ENCODE assay signal across 15 mouse cellular contexts in the genomic region with DNA sequence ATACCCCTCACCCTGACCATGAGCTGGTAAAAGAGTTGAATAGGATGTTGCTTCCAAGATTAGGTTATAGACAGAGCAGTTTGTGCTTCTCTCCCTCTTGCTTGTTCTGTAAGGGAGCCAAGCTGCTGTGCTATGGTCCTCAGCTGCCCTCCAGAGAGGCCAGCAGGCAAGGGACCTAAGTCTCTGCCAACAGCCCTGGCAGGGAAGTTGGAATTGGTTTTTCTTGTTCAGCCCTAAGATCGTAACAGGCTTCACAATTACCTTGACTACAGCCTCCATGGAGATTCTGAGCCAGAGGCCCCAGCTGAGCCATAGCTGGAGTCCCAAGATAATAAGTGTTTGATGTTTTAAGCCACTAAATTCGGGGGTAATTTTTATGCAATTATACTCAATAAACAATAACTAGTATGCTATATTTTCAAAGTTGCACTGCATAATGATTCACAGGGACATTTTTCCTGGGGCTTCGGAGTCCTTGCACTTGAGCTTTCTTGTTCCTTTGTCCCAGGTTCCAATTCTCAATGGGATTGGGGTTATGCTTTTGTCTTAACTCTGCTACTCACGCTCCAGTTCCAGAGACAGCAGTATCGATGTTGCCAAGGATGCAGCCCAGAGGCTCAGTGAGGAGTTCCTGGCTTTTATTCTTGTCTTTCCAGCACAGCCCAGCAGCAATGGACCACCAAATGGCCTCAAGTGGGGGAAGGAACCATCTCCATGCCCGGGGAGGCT.
DNase-seq lines count a peak whose midpoint lies in the region; ATAC-seq and TF ChIP-seq lines count a peak whose summit lies in the region.
"Had no signal": no experiment of that assay in that cellular context is flagged by ENCODE, and none has a peak within 500 bp of the region (broad histone marks: within the 10 kb centered on the region; RNA-seq: fewer than 3 reads in every experiment).

No protein-coding gene starts in this region.

- H3K4me3 ChIP-seq in hindbrain, postnatal 0 days (ENCODE audit: low read length), result no peak overlapping the region
- H3K4me3 ChIP-seq: liver, embryonic 13.5 days had no signal

- peak; percentile 32; the same call in 1 of the 2 replicates for TF ChIP-seq CTCF in hindbrain, postnatal 0 days (IDR thresholded peaks at IDR 0.05; ENCODE audit: low read depth)

- H3K27ac ChIP-seq in hindbrain, postnatal 0 days, result peak overlapping the region; percentile 64
- H3K27ac ChIP-seq: liver, embryonic 13.5 days had no signal

- H3K9me3 ChIP-seq in hindbrain, postnatal 0 days (ENCODE audit: low read length), result no peaks in the 10 kb centered on the region
- H3K9me3 ChIP-seq: liver, embryonic 13.5 days had no signal

- H3K4me2 ChIP-seq in hindbrain, postnatal 0 days (ENCODE audit: low read depth, low read length), result no peak overlapping the region
- H3K4me2 ChIP-seq: heart, embryonic 11.5 days; liver, embryonic 13.5 days had no signal

- ATAC-seq in hindbrain, postnatal 0 days, result peak; percentile 75

- WGBS in hindbrain, postnatal 0 days, result 33% methylated on average over 6 of the region's 6 CpGs

- peak; percentile 47 for DNase-seq in cerebellum, adult 9-11 months
- DNase-seq in cerebellum, adult 8-10 months, result no peak
- DNase-seq in layer of hippocampus, postnatal 10 days (ENCODE audit: low spot score in 2 of 2), result peak; percentile 66 to 71
- no peak for DNase-seq in layer of hippocampus, adult 9-10 months (ENCODE audit: low spot score)
- DNase-seq in brain, embryonic 18.5 days (ENCODE audit: low read depth, low spot score), result peak; percentile 47
- peak; percentile 88 for DNase-seq in hindbrain, postnatal 0 days (ENCODE audit: low spot score)
- DNase-seq in adipocyte (ENCODE audit: low spot score), result no peak
- DNase-seq in kidney, adult 9 months, result no peak
- DNase-seq: gastrocnemius, postnatal 25 days; liver, embryonic 13.5 days; lung, postnatal 10 days; right cerebral cortex, postnatal 25 days; thymus, adult 2 months had no signal

- H3K36me3 ChIP-seq in hindbrain, postnatal 0 days (ENCODE audit: insufficient read depth, low read length), result no peaks in the 10 kb centered on the region
- H3K36me3 ChIP-seq: G1E; liver, embryonic 13.5 days had no signal

- H3K4me1 ChIP-seq in hindbrain, postnatal 0 days (ENCODE audit: insufficient read depth, low read length), result peaks cover 11% of the 10 kb centered on the region; the same call in 1 of the 2 replicates
- H3K4me1 ChIP-seq: liver, embryonic 13.5 days had no signal

- H3K27me3 ChIP-seq in hindbrain, postnatal 0 days (ENCODE audit: insufficient read depth, low read length), result no peaks in the 10 kb centered on the region
- H3K27me3 ChIP-seq: liver, embryonic 13.5 days had no signal

- H3K9ac ChIP-seq in hindbrain, postnatal 0 days (replicated peaks; ENCODE audit: low read length), result no peak overlapping the region
- H3K9ac ChIP-seq: liver, embryonic 13.5 days had no signal

Comparison
In these comparisons a context has a peak if more than half of its experiments do, and no peak if none do; other contexts are left out.
1. DNase-seq: peak in cerebellum, adult 9-11 months (single experiment), layer of hippocampus, postnatal 10 days (2 of 2), brain, embryonic 18.5 days (single experiment) and hindbrain, postnatal 0 days (single experiment); none in cerebellum, adult 8-10 months (single experiment), layer of hippocampus, adult 9-10 months (single experiment), adipocyte (single experiment) and kidney, adult 9 months (single experiment).